Mouse (Mus musculus) heart, embryonic 13.5 days (tissue): ENCODE results near the gene Dctn3. TPM values are rescaled to one million over a fixed set of nuclear protein-coding genes. Genes with fewer than 3 reads are reported as not detected.

ENCODE experiments used
- ATAC-seq: fragments of 200-750 bp; cut with Nextera tagmentation; 2 replicates; pipeline ENCODE4 v1.8.0; 2017; ENCODE audit warnings: moderate TSS enrichment; ENCODE audit not compliant: insufficient number of reproducible peaks, low FRiP score, low TSS enrichment; ENCODE audit errors: extremely low read depth
- H3K27ac ChIP-seq: fragments of 300-500 bp; sonication (generic); replicated peaks from 2 replicates; pipeline ENCODE4 v1.5.1; 2015; ENCODE audit warnings: moderate library complexity, mild to moderate bottlenecking, inconsistent platforms
- H3K27me3 ChIP-seq: fragments of 300-500 bp; sonication (generic); replicated peaks from 2 replicates; pipeline ENCODE4 v1.6.1; 2015; ENCODE audit warnings: mild to moderate bottlenecking, inconsistent platforms
- H3K36me3 ChIP-seq: fragments of 300-500 bp; sonication (generic); 2 replicates; pipeline ENCODE4 v1.6.1; 2015; ENCODE audit warnings: mild to moderate bottlenecking, inconsistent platforms
- H3K4me1 ChIP-seq: fragments of 300-500 bp; sonication (generic); 2 replicates; pipeline ENCODE4 v1.6.1; 2015; ENCODE audit warnings: inconsistent platforms
- H3K4me2 ChIP-seq: fragments of 300-500 bp; sonication (generic); 2 replicates; pipeline ENCODE4 v1.6.1; 2015; ENCODE audit warnings: inconsistent platforms, mild to moderate bottlenecking, moderate library complexity
- H3K4me3 ChIP-seq: fragments of 300-500 bp; sonication (generic); 2 replicates; pipeline ENCODE4 v1.5.1; 2015; ENCODE audit warnings: moderate library complexity, mild to moderate bottlenecking, inconsistent platforms
- H3K9ac ChIP-seq: fragments of 300-500 bp; sonication (generic); 2 replicates; pipeline ENCODE4 v1.6.1; 2015; ENCODE audit warnings: inconsistent platforms, mild to moderate bottlenecking, moderate library complexity
- H3K9me3 ChIP-seq: fragments of 300-500 bp; sonication (generic); 2 replicates; pipeline ENCODE4 v1.6.1; 2016; ENCODE audit warnings: inconsistent platforms
- WGBS: fragments of 180-500 bp; shearing (Covaris S2); methylation state at CpG from one replicate; pipeline ENCODE4 v1.1.7; 2015; ENCODE audit warnings: mixed read lengths; 5-methylcytosine and 5-hydroxymethylcytosine counted together
- polyA plus RNA-seq: library from polyadenylated mRNA; unstranded; fragments of >200 nt; fragmentation: Nextera tagmentation; extraction: Ambion mirVana; gene quantifications from 2 replicates; pipeline ENCODE4 v1.2.1, GENCODE M21; 2015

The Dctn3 gene
- polyA plus RNA-seq, 1 experiment from 2014 or later: 128 TPM

DNA sequence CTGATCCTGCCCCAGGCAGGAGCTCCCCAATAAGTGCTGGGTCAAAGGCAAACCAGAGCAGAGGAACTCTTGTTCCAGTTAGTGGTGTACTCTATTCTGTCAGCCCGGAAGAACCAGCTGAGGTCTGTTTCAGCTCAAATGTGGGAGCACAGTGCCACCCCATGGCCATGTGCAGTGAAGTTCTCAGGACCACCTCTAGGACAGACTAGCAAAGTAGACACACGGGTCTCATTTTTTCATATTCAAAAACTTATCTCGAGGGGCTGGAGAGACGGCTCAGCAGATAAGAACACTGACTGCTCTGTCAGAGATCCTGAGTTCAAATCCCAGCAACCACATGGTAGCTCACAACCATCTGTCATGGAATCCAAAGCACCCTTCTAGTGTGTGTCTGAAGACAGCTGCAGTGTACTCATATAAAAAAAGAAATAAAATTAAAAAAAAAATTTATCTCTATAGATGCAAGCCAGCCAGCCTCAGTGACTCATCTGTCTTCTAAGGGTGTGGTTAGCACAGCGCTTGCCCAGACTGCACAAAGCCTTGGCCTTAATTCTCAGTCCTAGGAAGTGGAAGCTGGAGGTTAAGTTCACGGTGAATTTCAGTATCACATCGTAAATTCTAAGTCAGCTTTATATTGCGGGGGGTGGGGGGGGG, 14.8 kb upstream of the Dctn3 start:
- no peak for ATAC-seq
- H3K36me3 ChIP-seq: peaks cover 15% of the 10 kb centered on the region
- no peak overlapping the region for H3K4me3 ChIP-seq
- H3K27ac ChIP-seq: no peak overlapping the region
- H3K4me1 ChIP-seq: peaks cover 16% of the 10 kb centered on the region
- no peak overlapping the region for H3K9ac ChIP-seq
- no peaks in the 10 kb centered on the region; the same call in 1 of the 2 replicates for H3K9me3 ChIP-seq
- 38% methylated on average over 8 of the region's 8 CpGs for WGBS
- H3K27me3 ChIP-seq: peaks cover 32% of the 10 kb centered on the region
- no peak overlapping the region for H3K4me2 ChIP-seq

- H3K4me1 ChIP-seq: peaks cover 9% of the 10 kb centered on the region
- no peak within 1 kb of the TSS for H3K27ac ChIP-seq
- H3K9me3 ChIP-seq: no peaks in the 10 kb centered on the region; the same call in 1 of the 2 replicates
- ATAC-seq: no peak
- H3K9ac ChIP-seq: peak within 1 kb of the TSS; percentile 72
- WGBS: 2% methylated on average over 42 of the region's 50 CpGs
- H3K36me3 ChIP-seq: no peaks in the 10 kb centered on the region
- H3K27me3 ChIP-seq: peaks cover 92% of the 10 kb centered on the region
- peak within 1 kb of the TSS; percentile 77 for H3K4me2 ChIP-seq
- peak within 1 kb of the TSS; percentile 51 for H3K4me3 ChIP-seq
Observed at GRCm38 (mm10) chr4:41731052-41731765, 8.2 kb upstream of the Dctn3 start, which contains the start of gene Arid3c. Gene Arid3c, minus strand, starts transcription at chr4:41731142.

DNA sequence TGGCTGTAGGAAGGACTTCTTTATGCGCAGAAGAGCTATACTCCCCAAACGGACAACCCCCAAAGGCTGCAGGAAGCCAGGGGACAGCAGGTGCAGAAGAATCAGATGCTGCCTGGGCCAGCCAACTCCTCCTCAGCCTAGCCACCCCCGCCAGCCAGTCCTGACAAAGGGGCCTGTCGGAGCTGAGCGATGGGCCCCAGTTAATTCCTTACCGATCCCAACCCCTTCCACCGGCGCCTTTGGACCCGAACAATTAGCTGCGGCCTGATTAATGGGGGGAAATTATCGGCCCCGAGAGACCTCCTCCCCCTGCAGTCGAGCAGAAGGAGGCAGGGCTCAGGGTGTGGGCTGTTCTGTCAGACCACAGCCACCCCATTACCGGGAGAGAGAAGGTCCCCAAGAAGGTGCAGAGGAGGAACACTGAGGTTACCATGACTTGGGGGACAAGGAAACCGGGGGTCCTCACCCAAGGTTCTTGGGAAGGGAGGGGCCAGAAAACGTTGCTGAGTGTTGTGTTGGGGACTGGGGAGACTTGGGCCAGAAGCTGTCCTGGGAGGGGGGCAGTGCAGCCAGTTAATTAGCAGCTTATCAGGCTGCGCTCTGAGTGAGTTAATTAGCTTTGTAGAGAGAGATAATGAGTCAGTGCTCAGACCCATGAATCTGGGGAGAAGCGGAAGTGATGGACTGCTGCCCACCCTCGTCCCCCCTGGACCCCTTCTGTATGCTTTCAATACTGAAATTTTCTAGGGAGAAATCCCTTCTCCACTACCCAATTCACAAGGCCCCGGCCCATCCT, 4.1 kb upstream of the Dctn3 start:
- H3K9me3 ChIP-seq: no peaks in the 10 kb centered on the region
- peaks cover 20% of the 10 kb centered on the region for H3K4me1 ChIP-seq
- no peak overlapping the region for H3K27ac ChIP-seq
- no peak overlapping the region for H3K4me2 ChIP-seq
- H3K4me3 ChIP-seq: no peak overlapping the region
- no peaks in the 10 kb centered on the region for H3K36me3 ChIP-seq
- H3K9ac ChIP-seq: no peak overlapping the region
- WGBS: 15% methylated on average over 20 of the region's 20 CpGs
- no peak for ATAC-seq
- H3K27me3 ChIP-seq: peaks cover 83% of the 10 kb centered on the region

DNA sequence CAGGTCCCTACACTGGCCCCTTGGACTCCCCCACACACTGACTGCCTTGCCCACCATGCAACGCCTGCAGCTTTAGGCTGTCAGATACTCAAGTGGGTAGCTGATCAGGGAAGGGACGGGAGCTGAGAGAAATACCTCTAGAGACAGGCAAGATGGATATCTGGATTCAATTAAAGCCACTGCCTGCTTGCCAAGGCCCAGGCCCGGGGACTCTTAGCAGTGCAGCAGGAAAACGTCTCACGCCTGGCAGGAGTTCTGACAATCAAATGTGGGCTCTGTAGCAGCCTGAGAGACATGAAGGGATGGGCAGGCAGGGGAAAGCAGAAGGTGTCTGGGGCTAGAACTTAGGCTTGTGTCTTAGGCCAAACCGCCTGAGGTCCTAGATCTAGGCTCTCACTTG, 6.1 kb downstream of the Dctn3 start:
- WGBS: 47% methylated on average over 6 of the region's 6 CpGs
- Histone ChIP-seq H3K27me3 (no peaks in the 10 kb centered on the region), H3K9ac (no peak overlapping the region), H3K36me3 (peaks cover 58% of the 10 kb centered on the region), H3K4me3 (no peak overlapping the region), H3K4me2 (no peak overlapping the region), H3K9me3 (no peaks in the 10 kb centered on the region), H3K27ac (no peak overlapping the region), H3K4me1 (peaks cover 24% of the 10 kb centered on the region)
- ATAC-seq: no peak

DNA sequence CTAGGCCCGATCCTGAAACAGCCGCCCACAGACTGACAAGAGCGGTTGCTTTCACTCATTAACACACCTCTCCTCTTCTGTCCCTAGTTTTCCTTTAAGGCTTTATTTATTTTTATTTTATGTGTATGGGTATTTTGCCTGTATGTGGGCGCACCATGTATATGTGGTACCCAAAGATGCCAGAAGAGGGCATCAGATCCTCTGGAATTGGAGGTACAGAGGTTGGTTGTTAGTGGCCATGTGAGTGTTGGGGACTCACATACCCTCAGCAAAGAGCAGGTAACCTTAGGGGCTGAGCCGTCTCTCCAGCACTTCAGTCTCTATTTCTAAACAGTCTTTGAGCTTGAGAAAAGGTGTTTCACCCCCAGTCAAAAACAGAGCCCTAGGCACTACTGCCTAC, 7.4 kb downstream of the Dctn3 start:
- peaks cover 27% of the 10 kb centered on the region for H3K4me1 ChIP-seq
- 88% methylated on average over 5 of the region's 5 CpGs for WGBS
- H3K4me2 ChIP-seq: no peak overlapping the region
- no peak overlapping the region for H3K4me3 ChIP-seq
- ATAC-seq: no peak
- H3K9me3 ChIP-seq: no peaks in the 10 kb centered on the region
- H3K36me3 ChIP-seq: peaks cover 68% of the 10 kb centered on the region
- no peaks in the 10 kb centered on the region for H3K27me3 ChIP-seq
- H3K9ac ChIP-seq: no peak overlapping the region
- H3K27ac ChIP-seq: no peak overlapping the region

DNA sequence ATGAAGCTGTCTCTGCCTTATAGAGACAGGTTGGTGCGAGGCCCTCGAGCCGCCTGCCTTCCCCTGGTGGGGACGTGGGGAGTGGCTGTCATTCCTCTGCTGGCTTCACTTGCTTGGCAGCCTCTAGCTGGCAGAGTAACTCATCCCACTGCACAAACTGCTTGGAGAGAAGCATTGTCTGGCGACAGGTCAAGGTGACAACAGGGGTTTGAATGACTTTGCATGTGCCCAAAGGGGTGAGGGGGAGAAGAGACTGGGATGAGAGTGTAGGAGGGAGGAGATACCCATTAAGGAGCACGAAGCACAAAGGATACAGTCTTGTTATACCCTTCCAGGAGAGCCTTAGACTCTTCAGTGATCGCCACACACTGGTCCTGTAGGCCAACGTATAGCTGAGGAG, 7.9 kb downstream of the Dctn3 start:
- no peak overlapping the region for H3K4me3 ChIP-seq
- no peak overlapping the region for H3K27ac ChIP-seq
- H3K4me2 ChIP-seq: no peak overlapping the region
- no peak overlapping the region for H3K9ac ChIP-seq
- peaks cover 27% of the 10 kb centered on the region for H3K4me1 ChIP-seq
- 69% methylated on average over 8 of the region's 8 CpGs for WGBS
- ATAC-seq: no peak
- H3K27me3 ChIP-seq: no peaks in the 10 kb centered on the region
- peaks cover 67% of the 10 kb centered on the region for H3K36me3 ChIP-seq
- H3K9me3 ChIP-seq: no peaks in the 10 kb centered on the region

GRCm38 (mm10) chr4:41714276-41714675, 8.7 kb downstream of the Dctn3 start:
- H3K4me1 ChIP-seq: peaks cover 27% of the 10 kb centered on the region
- no peaks in the 10 kb centered on the region for H3K9me3 ChIP-seq
- WGBS: 24% methylated on average over 8 of the region's 8 CpGs
- H3K27me3 ChIP-seq: no peaks in the 10 kb centered on the region
- ATAC-seq: no peak
- H3K4me2 ChIP-seq: peak overlapping the region; percentile 95
- H3K27ac ChIP-seq: no peak overlapping the region
- H3K4me3 ChIP-seq: peak overlapping the region; percentile 85
- peak overlapping the region; percentile 97; the same call in 1 of the 2 replicates for H3K9ac ChIP-seq
- peaks cover 59% of the 10 kb centered on the region for H3K36me3 ChIP-seq

GRCm38 (mm10) chr4:41713197-41714067, 9.5 kb downstream of the Dctn3 start, which contains the start of gene Rpp25l:
Gene Rpp25l, minus strand, starts transcription at chr4:41713534.
- Histone ChIP-seq H3K4me3 (peak within 1 kb of the TSS; percentile 85), H3K9me3 (no peaks in the 10 kb centered on the region), H3K27ac (peak within 1 kb of the TSS; percentile 76), H3K4me2 (peak within 1 kb of the TSS; percentile 95), H3K27me3 (0 out of 2 replicates have a peak, but pooled peaks cover 3% of the 10 kb centered on the region), H3K9ac (peak within 1 kb of the TSS; percentile 97), H3K36me3 (peaks cover 50% of the 10 kb centered on the region), H3K4me1 (peaks cover 27% of the 10 kb centered on the region)
- ATAC-seq: peak; percentile 76
- under 1% methylated on average over 61 of the region's 61 CpGs for WGBS

DNA sequence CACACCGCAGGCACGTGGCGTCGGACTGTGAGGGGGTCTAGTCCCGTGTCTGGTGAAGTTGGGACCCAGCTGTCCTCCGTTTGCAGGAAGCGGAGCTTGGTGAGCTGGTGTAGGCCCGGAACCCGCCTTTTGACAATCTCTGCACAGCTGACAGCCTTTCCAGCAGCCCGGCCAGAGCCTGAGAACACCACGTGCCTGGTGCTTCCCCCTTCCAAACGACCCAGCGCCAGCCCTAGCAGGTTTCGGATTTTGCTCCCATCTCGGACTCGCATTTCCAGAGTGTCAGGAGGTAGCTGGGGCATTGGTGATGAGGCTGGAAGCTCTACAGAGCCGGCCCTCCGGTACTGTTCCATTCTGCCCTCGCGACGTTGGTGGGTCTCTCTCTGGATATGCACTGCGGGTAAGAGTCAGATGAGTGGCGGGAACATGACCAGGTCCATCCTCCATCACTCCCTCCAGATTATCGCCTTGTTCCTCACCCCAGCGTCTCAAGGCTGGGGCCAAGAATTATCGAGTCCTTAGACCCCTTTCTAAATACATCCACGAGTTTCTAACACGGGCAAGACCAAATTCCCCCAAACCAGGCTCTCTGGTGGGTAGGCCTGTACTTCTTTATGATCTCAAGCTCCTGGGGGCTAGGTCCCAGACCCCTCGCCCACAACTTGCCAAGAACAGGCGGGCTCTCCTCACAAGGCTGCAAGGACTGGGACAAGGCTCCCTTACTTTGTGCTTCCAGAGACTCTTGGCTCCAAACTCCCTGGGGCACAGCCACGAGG, 10.4 kb downstream of the Dctn3 start:
- Histone ChIP-seq H3K4me1 (peaks cover 27% of the 10 kb centered on the region), H3K36me3 (peaks cover 42% of the 10 kb centered on the region), H3K4me2 (peak overlapping the region; percentile 95), H3K9ac (peak overlapping the region; percentile 97), H3K27ac (peak overlapping the region; percentile 76), H3K27me3 (peaks cover 6% of the 10 kb centered on the region; the same call in 1 of the 2 replicates), H3K9me3 (no peaks in the 10 kb centered on the region), H3K4me3 (peak overlapping the region; percentile 85)
- no peak for ATAC-seq
- 41% methylated on average over 31 of the region's 31 CpGs for WGBS
